Mouse (Mus musculus): ENCODE results near the gene Nthl1. TPM values are rescaled to one million over a fixed set of nuclear protein-coding genes. Genes with fewer than 3 reads are reported as not detected.
A peak's percentile ranks its signal among the peaks of the same experiment; 100 is the strongest.

Gene Nthl1
- polyA plus RNA-seq, 1 experiment: 12.6 TPM

DNA sequence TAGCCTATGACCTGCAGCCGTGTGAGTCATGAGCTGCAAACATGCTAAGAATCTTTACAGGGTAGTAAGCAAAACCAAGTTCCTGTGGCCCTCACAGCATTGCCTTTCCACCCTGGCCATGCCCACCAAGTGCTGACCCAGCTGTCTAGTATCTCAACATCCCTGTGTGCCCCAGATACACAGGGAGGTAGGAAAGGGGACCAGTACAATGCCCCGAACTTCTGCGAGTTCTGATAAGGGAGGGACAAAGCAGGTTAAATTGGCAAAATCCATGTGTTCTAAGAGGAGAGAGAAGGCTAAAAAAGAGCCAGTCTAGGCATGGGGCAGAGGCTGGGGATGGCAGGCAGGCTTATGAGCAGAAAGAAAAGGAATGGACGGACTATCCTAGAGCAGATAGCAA lies 24.1 kb upstream of the Nthl1 start:
- peaks cover 10% of the 10 kb centered on the region for H3K36me3 ChIP-seq (ENCODE audit: control insufficient read depth, insufficient read depth)
- no peaks in the 10 kb centered on the region for H3K27me3 ChIP-seq (ENCODE audit: control insufficient read depth, insufficient read depth, insufficient read length)
- no peak overlapping the region for H3ac ChIP-seq (ENCODE audit: control insufficient read depth, insufficient read length, low read depth)
- no peak overlapping the region for H3K4me3 ChIP-seq (ENCODE audit: insufficient read depth, poor library complexity, severe bottlenecking)
- TF ChIP-seq CTCF (IDR thresholded peaks at IDR 0.05; ENCODE audit: control insufficient read depth, insufficient read depth, insufficient read length): no peak
- TF ChIP-seq USF1 (IDR thresholded peaks at IDR 0.05; ENCODE audit: low read depth): no peak
- no peaks in the 10 kb centered on the region for H3K79me2 ChIP-seq (ENCODE audit: control insufficient read depth, insufficient read depth)
- H3K79me3 ChIP-seq (ENCODE audit: low read depth): no peaks in the 10 kb centered on the region

DNA sequence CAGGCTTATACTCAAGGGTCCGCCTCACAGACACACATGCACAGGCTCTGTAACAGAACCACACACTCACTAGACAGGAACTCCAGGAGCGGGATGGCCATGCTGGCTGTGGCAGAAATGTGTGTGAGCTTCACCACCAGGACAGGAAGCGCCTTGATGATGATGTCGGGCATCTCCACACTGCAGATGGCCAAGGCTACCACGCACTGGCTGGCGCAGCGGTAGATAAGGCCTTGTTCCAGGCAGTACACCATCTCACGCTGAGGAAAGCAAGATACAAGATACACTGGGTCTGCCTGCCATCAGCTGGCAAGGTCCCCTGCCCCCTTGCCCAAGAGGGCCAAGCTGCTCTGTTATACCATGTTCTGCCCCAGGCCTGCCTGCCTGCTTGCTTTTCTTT lies 23.6 kb upstream of the Nthl1 start:
- no peaks in the 10 kb centered on the region for H3K79me3 ChIP-seq (ENCODE audit: low read depth)
- no peak overlapping the region for H3ac ChIP-seq (ENCODE audit: control insufficient read depth, insufficient read length, low read depth)
- H3K79me2 ChIP-seq (ENCODE audit: control insufficient read depth, insufficient read depth): no peaks in the 10 kb centered on the region
- TF ChIP-seq FOSL1 (IDR thresholded peaks at IDR 0.05; ENCODE audit: insufficient read depth, low read length, poor library complexity, severe bottlenecking) (no peak), USF1 (IDR thresholded peaks at IDR 0.05; ENCODE audit: low read depth) (no peak), MYOG (IDR thresholded peaks at IDR 0.05; ENCODE audit: control insufficient read depth, extremely low read depth, insufficient read length) (no peak), MAX (IDR thresholded peaks at IDR 0.05) (no peak), CTCF (IDR thresholded peaks at IDR 0.05; ENCODE audit: control insufficient read depth, insufficient read depth, insufficient read length) (no peak), MYOD1 (IDR thresholded peaks at IDR 0.05; ENCODE audit: control insufficient read depth, insufficient read length, low read depth) (no peak)
- H3K27me3 ChIP-seq (ENCODE audit: control insufficient read depth, insufficient read depth, insufficient read length): no peaks in the 10 kb centered on the region
- H3K4me3 ChIP-seq (ENCODE audit: insufficient read depth, poor library complexity, severe bottlenecking): no peak overlapping the region
- peaks cover 14% of the 10 kb centered on the region for H3K36me3 ChIP-seq (ENCODE audit: control insufficient read depth, insufficient read depth)

DNA sequence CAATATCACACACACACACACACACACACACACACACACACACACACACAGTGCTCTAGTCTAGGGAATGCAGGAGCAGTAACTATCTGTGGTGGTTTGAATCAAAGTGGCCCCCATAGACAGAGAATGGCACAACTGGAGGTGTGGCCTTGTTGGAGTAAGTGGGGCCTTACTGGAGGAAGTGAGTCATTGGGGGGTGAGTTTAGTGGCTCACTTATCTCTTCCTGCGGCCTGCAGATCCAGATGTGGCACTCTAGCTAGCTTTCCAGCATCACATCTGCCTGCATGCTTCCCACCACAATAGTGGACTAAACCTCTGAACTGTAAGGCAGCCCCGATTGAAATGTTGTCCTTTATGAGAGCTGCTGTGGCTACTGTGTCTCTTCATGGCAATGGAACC lies 21.8 kb upstream of the Nthl1 start:
- TF ChIP-seq MAX (IDR thresholded peaks at IDR 0.05): no peak
- TF ChIP-seq MYOG (IDR thresholded peaks at IDR 0.05; ENCODE audit: control insufficient read depth, extremely low read depth, insufficient read length): no peak
- no peak for TF ChIP-seq FOSL1 (IDR thresholded peaks at IDR 0.05; ENCODE audit: insufficient read depth, low read length, poor library complexity, severe bottlenecking)
- TF ChIP-seq USF1 (IDR thresholded peaks at IDR 0.05; ENCODE audit: low read depth): no peak
- TF ChIP-seq MYOD1 (IDR thresholded peaks at IDR 0.05; ENCODE audit: control insufficient read depth, insufficient read length, low read depth): no peak
- no peak for TF ChIP-seq CEBPB (IDR thresholded peaks at IDR 0.05; ENCODE audit: low read depth)
- TF ChIP-seq CTCF (IDR thresholded peaks at IDR 0.05; ENCODE audit: control insufficient read depth, insufficient read depth, insufficient read length): no peak
- H3K36me3 ChIP-seq (ENCODE audit: control insufficient read depth, insufficient read depth): peaks cover 12% of the 10 kb centered on the region

DNA sequence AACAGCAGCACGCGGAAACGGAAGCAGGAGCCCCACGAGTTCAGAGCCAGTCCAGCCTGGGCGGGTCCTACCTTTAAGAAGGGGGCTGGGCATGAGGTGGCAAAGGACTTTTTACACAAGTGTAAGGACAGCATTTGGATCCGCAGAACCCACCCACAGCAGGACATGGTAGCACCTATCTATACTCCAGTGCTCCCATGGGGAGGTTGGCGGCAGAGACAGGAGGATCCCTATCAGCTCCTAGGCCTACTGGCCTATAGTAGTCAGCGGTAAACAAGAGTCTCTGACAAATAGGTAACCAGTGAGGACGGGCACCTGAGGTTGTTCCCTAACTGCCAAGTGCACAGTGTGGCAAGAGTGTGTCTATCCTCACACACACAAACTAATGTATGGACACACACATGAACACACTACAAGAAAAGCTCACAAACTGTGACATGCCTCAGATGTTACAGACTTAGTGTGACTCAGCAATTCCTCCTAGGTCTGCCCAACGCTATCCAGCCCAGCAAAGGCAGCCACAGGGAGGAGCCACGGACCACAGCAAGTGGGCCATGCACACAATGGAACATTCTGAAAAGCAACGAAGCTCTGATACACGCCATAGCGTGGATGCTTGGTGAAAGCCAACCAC lies 14.8 kb upstream of the Nthl1 start:
- H3ac ChIP-seq (ENCODE audit: control insufficient read depth, insufficient read length, low read depth): no peak overlapping the region
- no peaks in the 10 kb centered on the region for H3K79me2 ChIP-seq (ENCODE audit: control insufficient read depth, insufficient read depth)
- H3K36me3 ChIP-seq (ENCODE audit: control insufficient read depth, insufficient read depth): peaks cover 16% of the 10 kb centered on the region
- no peak for TF ChIP-seq FOSL1 (IDR thresholded peaks at IDR 0.05; ENCODE audit: insufficient read depth, low read length, poor library complexity, severe bottlenecking)
- TF ChIP-seq CEBPB (IDR thresholded peaks at IDR 0.05; ENCODE audit: low read depth): no peak
- TF ChIP-seq CTCF (IDR thresholded peaks at IDR 0.05; ENCODE audit: control insufficient read depth, insufficient read depth, insufficient read length): no peak
- no peak for TF ChIP-seq USF1 (IDR thresholded peaks at IDR 0.05; ENCODE audit: low read depth)
- no peak for TF ChIP-seq MYOD1 (IDR thresholded peaks at IDR 0.05; ENCODE audit: control insufficient read depth, insufficient read length, low read depth)
- no peak for TF ChIP-seq MAX (IDR thresholded peaks at IDR 0.05)
- no peak for TF ChIP-seq MYOG (IDR thresholded peaks at IDR 0.05; ENCODE audit: control insufficient read depth, extremely low read depth, insufficient read length)
- H3K27me3 ChIP-seq (ENCODE audit: control insufficient read depth, insufficient read depth, insufficient read length): no peaks in the 10 kb centered on the region
- no peaks in the 10 kb centered on the region for H3K79me3 ChIP-seq (ENCODE audit: low read depth)
- no peak overlapping the region for H3K4me3 ChIP-seq (ENCODE audit: insufficient read depth, poor library complexity, severe bottlenecking)

More for the DNA sequence above, 21.8 kb upstream of the Nthl1 start:
- H3K79me2 ChIP-seq (ENCODE audit: control insufficient read depth, insufficient read depth): no peaks in the 10 kb centered on the region
- H3ac ChIP-seq (ENCODE audit: control insufficient read depth, insufficient read length, low read depth): no peak overlapping the region
- no peaks in the 10 kb centered on the region for H3K27me3 ChIP-seq (ENCODE audit: control insufficient read depth, insufficient read depth, insufficient read length)
- no peaks in the 10 kb centered on the region for H3K79me3 ChIP-seq (ENCODE audit: low read depth)
- H3K4me3 ChIP-seq (ENCODE audit: insufficient read depth, poor library complexity, severe bottlenecking): no peak overlapping the region

DNA sequence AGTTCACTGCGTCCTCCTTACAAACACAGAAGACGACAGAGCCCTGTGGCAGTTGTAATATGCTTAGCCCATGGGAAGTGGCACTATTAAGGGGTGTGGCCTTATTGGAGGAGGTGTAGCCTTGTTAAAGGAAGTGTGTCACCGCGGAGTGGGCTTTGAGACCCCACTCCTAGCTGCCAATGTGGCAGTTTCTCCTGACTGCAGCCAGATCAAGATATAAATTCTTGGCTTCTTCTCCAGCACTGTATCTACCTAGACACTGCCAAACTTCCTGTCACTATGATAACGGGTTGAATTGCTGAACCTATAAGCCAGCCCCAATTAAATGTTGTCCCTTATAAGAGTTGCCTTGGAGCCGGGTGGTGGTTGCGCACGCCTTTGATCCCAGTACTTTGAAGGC lies 7.0 kb upstream of the Nthl1 start:
- Histone ChIP-seq H3ac (ENCODE audit: control insufficient read depth, insufficient read length, low read depth) (no peak overlapping the region), H3K4me3 (ENCODE audit: insufficient read depth, poor library complexity, severe bottlenecking) (no peak overlapping the region), H3K36me3 (ENCODE audit: control insufficient read depth, insufficient read depth) (peaks cover 6% of the 10 kb centered on the region), H3K79me2 (ENCODE audit: control insufficient read depth, insufficient read depth) (no peaks in the 10 kb centered on the region), H3K79me3 (ENCODE audit: low read depth) (no peaks in the 10 kb centered on the region), H3K27me3 (ENCODE audit: control insufficient read depth, insufficient read depth, insufficient read length) (no peaks in the 10 kb centered on the region)
- no peak for TF ChIP-seq CEBPB (IDR thresholded peaks at IDR 0.05; ENCODE audit: low read depth)
- no peak for TF ChIP-seq MYOD1 (IDR thresholded peaks at IDR 0.05; ENCODE audit: control insufficient read depth, insufficient read length, low read depth)
- TF ChIP-seq MYOG (IDR thresholded peaks at IDR 0.05; ENCODE audit: control insufficient read depth, extremely low read depth, insufficient read length): no peak
- no peak for TF ChIP-seq FOSL1 (IDR thresholded peaks at IDR 0.05; ENCODE audit: insufficient read depth, low read length, poor library complexity, severe bottlenecking)
- no peak for TF ChIP-seq USF1 (IDR thresholded peaks at IDR 0.05; ENCODE audit: low read depth)

DNA sequence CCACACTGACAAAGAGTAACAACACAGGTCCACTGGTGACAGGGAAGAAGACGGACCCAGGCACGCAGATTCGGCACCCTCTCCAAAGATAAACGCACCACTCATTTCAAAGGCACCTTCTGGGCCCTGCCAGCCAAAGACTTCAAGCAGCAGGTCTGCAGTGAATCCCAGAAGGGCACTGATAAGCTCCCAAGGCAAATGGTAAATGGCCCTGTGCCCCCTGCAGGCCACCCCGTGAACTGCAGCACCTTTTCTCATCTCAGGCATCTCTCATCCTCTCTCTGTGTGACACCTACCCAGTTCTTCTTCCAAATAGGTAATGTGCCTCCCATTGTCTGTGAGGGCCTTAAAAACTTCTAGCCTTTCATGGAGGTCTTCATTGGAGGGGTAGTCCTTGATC lies 3.8 kb upstream of the Nthl1 start:
- Histone ChIP-seq H3K27me3 (ENCODE audit: control insufficient read depth, insufficient read depth, insufficient read length) (no peaks in the 10 kb centered on the region), H3K4me3 (ENCODE audit: insufficient read depth, poor library complexity, severe bottlenecking) (no peak overlapping the region), H3ac (ENCODE audit: control insufficient read depth, insufficient read length, low read depth) (no peak overlapping the region), H3K79me2 (ENCODE audit: control insufficient read depth, insufficient read depth) (no peaks in the 10 kb centered on the region), H3K36me3 (ENCODE audit: control insufficient read depth, insufficient read depth) (no peaks in the 10 kb centered on the region), H3K79me3 (ENCODE audit: low read depth) (no peaks in the 10 kb centered on the region)
- TF ChIP-seq MYOG (IDR thresholded peaks at IDR 0.05; ENCODE audit: control insufficient read depth, extremely low read depth, insufficient read length) (no peak), MYOD1 (IDR thresholded peaks at IDR 0.05; ENCODE audit: control insufficient read depth, insufficient read length, low read depth) (no peak), CTCF (IDR thresholded peaks at IDR 0.05; ENCODE audit: control insufficient read depth, insufficient read depth, insufficient read length) (peak; percentile 73), FOSL1 (IDR thresholded peaks at IDR 0.05; ENCODE audit: insufficient read depth, low read length, poor library complexity, severe bottlenecking) (no peak), USF1 (IDR thresholded peaks at IDR 0.05; ENCODE audit: low read depth) (no peak), MAX (IDR thresholded peaks at IDR 0.05) (no peak), CEBPB (IDR thresholded peaks at IDR 0.05; ENCODE audit: low read depth) (no peak)

Measured in C2C12 (cell line).